Mouse (Mus musculus): ENCODE data around the gene Aff1. TPM values are rescaled to one million over a fixed set of nuclear protein-coding genes. Genes with fewer than 3 reads are reported as not detected.
A peak's percentile ranks its signal among the peaks of the same experiment; 100 is the strongest.

Aff1 gene
- total RNA-seq, 2 experiments from 2014 or later = 4.9 to 6.3 TPM

DNA sequence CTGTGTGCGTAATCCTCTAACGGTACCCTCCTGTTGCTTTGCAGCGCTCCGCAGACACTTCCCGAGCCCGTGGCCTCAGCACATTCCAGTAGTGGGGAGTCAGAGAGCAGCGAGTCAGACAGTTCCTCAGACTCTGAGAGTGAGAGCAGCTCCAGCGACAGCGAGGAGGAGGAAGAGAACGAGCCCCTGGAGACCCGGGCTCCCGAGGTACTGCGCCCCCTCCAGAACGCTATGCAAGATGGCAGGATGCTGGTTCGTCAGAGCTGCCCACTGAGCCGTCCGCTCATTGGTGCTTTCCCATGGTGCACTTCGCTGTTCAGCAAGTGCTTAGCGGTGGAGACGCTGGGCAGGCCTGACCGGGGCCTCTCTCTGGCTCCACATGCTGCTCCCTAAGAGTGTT is 136.1 kb downstream of the Aff1 start:
- DNase-seq = no peak
- intact Hi-C loops (cut with DNase I) = loop anchor here (10.0 kb wide), 1 partner anchor 474 kb away; no protein-coding TSS in a partner anchor

GRCm38 (mm10) chr5:103828729-103829128 is 136.6 kb downstream of the Aff1 start:
- intact Hi-C loops (cut with DNase I) = loop anchor here (10.0 kb wide), 1 partner anchor 474 kb away; no protein-coding TSS in a partner anchor

DNA sequence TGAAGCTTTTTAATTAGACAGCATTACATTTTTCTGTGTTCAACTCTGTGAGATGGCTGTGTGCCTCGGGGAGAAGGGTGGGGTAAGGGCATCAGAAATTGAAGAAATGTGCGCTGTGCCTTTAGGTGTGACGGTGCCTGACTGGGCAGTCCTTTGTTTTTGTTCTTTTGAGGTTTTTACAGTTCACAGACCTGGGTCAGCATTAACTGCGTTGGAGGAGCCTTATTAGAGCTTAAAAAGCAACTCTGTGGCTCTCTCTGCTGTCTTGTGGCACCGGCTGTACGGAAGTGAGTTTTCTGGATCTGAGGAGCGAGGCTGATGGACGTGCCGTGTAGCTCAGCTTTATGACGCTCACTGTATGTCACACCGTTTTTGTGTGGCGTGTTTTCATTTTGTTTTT is 137.0 kb downstream of the Aff1 start:
- no peak for DNase-seq
- intact Hi-C loops (cut with DNase I) = loop anchor here (10.0 kb wide), 1 partner anchor 474 kb away; no protein-coding TSS in a partner anchor

More at GRCm38 (mm10) chr5:103828729-103829128, 136.6 kb downstream of the Aff1 start:
- DNase-seq = no peak

- intact Hi-C loops (cut with DNase I) = no loop called here
- DNase-seq = no peak
Measured at GRCm38 (mm10) chr5:103830886-103831285, 138.7 kb downstream of the Aff1 start.

DNA sequence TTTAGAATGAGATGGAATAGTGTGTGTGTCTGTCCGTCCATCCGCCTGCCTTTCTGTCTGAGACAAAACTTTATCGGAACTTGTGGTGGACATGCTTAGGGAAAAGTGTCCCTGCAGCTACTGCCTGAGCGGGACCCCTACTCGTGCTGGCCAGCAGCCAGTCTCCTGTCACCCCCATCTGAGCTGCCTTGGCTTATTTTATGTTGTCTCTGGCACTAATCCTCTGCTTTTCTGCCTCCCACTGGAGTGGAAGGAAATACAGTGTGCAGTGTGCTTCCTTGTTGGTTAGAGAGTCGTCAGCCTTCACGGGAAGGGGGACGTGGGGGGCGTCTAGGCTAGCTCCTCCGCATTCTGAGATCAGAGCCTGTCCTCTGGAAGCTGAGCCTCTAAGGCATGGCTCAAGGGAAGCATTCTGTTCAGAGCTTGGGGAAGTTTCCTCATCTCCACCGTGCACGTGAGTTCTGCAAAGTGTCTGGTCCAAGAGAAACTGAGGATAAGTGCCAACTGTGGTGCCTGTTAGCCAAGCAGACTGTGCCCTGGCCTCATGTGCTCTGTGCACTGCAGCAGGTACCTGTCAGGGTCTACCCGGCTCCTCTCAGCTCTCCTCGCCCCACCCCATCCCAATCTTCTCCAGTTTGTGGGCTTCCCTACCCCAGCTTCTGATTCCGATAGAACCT is 143.4 kb downstream of the Aff1 start:
- peak; percentile 45 for DNase-seq
- intact Hi-C loops (cut with DNase I) = no loop called here

DNA sequence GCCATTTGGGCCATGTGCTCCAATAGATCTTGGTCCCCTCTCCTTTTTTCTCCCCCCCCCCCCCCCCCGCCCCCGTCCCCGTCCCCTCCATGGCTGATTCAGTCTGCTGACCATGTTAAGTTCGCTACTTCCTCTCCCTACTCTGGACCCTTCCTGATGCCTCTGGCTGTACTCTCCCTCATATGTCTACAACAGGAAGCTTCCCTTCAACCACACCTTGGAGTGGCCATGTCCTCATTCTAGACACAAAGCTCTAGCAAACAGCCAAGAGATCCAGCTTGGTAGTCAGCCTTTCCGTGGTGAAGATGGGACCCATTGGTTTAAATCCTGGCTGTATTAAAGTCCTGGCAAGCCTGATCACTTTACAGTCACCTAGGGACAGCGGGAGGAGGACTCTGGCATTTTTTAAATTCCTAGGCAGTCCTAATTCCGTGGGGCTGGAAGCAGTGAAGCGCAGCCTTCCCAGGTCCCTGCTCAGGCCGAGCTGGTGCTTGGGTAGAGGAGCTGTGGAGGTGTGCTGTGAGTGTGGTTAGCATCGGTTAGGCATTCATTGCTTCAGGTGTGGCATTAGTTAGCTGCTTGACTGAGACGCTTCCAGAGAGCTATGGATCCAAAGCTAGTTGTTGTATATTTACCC is 144.1 kb downstream of the Aff1 start:
- DNase-seq = no peak
- intact Hi-C loops (cut with DNase I) = no loop called here

- intact Hi-C loops (cut with DNase I) = no loop called here
- DNase-seq = peak; percentile 36
Measured at GRCm38 (mm10) chr5:103838550-103839264, 146.5 kb downstream of the Aff1 start.

DNA sequence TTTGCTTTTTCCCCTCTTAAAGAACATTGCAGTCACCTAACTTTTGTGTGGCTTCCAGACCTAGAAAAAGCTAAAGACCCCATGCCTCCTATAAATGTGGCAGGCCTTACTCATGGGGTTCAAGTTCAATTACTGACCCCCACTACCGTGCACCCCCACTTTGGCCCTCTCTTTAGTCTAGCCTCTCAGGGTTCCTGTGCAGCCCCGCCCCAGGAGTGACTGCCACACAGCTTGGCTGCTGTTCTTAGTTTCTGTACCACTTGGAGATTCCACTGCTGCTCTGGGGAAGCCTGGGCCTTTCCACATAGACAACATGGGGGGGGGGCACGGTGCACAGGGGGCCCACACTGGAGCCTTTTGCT is 147.1 kb downstream of the Aff1 start:
- no peak for DNase-seq
- intact Hi-C loops (cut with DNase I) = no loop called here

DNA sequence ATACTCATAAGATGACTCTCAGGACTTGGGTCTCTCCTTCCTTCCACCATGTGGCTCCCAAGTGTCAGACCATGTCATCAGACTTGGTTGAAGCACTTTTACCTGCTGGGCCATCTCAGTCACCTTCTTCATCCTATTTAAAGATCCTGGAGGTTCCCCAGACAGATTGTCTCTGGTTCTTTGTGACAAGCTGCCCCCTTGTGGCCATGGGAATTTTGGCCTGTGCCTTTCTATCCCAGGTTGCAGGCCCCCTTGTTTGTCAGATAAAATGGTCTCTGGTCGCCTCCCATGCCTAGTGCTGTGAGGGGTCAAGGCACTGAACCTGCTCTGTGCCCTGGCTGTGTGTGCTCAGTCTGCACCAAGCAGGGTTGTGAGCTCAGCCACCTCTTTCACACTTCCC is 151.8 kb downstream of the Aff1 start:
- peak; percentile 67 for DNase-seq
- intact Hi-C loops (cut with DNase I) = no loop called here

- intact Hi-C loops (cut with DNase I) = no loop called here
- peak; percentile 91 for DNase-seq
Measured at GRCm38 (mm10) chr5:103845418-103846153, 153.4 kb downstream of the Aff1 start.

DNA sequence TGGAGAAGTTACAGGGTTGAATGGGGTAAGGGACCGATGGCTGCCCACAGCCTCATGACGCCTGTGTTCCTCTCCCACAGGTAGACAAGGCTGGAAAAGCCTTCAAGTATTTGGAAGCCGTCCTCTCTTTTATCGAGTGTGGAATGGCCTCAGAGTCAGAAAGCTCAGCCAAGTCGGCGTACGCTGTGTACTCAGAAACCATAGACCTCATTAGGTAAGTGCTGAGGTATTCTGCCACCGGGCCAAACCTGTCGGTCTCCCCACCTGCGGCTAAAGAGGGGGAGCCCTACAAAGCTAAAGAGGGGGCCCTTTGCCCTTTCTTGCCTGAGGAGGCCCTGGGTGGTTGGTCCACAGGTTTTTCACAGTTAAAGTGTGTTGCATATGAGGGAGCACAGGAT is 154.0 kb downstream of the Aff1 start:
- intact Hi-C loops (cut with DNase I) = no loop called here
- no peak for DNase-seq

DNA sequence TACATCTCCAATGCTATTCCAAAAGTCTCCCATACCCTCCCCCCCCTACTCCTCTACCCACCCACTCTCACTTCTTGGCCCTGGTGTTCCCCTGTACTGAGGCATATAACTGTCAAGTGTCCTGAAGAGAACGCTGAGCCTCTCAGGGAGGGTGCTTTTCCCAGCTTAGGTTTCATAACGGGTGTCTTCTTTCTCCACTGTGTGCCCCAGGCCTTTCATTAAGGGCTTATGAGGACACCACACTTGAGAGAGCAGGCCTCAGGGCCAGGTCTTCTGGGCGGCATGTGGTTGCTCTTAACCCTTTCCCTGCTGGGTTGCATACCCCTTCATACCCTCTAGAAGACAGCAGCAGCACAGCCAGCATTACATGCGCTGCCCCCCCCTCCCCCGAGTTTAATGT is 154.4 kb downstream of the Aff1 start:
- intact Hi-C loops (cut with DNase I) = no loop called here

GRCm38 (mm10) chr5:103848546-103848945 is 156.4 kb downstream of the Aff1 start:
- no peak for DNase-seq
- intact Hi-C loops (cut with DNase I) = no loop called here

More for the DNA sequence above, 154.4 kb downstream of the Aff1 start:
- DNase-seq = no peak

GRCm38 (mm10) chr5:103852756-103853549 is 160.8 kb downstream of the Aff1 start:
- no peak for DNase-seq
- intact Hi-C loops (cut with DNase I) = no loop called here

DNA sequence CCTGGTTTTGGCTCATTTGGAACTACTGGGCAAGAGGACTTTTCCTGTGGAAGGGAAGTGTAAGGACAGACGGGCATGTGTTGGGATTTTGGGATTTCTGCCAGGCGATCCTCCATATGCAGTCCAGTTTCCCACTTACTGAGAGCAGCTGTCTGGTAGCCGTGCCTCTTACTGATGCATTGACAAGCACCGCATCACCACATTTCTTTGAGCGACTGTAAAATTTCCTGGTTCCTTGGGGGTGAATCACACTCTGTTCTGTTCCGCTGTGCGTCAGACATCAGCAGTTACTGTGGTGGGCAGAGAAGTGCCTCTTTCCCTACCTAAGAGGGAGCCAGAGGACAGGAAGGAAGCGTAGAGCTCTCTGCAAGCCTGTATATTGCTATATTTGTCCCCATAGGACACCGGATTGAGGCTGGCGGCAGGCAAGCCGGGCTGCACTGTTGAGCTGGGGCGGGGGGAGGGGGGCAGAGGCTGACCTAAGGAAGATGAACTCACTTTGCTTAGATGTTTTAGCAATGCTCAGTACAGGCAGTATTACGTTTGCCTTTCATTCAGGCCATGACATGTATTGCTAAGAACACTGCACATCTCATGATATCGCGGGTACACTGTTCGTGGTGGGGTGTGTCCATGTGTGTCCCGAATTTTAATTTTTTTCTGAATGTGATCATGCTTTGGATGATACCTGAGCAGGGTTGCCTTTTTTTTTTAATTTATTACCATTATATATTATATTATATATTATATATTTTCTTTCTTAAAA is 162.1 kb downstream of the Aff1 start:
- DNase-seq = peak; percentile 72
- intact Hi-C loops (cut with DNase I) = no loop called here

GRCm38 (mm10) chr5:103854807-103855194 is 162.6 kb downstream of the Aff1 start:
- DNase-seq = no peak
- intact Hi-C loops (cut with DNase I) = loop anchor here (5.0 kb wide), 1 partner anchor 72 kb away; no protein-coding TSS in a partner anchor

DNA sequence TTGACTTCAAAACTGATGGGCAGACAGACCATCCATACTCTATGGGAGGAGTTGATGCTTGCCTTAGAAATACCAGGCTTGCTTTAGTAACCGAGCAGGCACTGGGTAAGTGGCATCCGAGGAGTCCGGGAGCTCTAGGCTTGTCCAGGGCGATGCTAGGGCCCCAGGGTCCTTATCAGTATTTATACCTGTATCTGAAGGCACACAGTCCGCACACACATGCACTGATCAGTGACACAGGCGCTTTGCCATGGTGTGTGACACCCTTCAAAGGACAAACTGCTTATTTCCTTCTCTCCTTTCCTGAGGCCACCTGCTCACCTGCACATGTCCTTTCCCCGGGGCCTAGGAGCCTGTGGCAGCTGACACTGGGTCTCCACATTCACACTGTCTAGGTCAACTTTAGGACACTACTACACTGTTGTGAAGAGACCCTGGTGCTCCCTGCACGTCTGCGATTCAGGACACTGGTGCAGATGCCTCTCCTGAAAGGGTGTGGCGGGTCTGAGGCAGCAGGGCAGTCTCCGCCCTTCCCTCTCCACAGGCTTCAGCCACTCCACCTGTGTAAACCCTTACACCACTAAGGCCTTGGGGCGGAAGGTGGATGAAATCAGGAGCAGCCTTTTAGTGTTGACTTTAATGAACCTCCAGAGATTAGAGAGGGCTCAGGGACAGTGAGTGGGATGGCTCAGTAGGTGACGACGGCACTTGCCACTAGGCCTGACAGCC is 163.5 kb downstream of the Aff1 start:
- intact Hi-C loops (cut with DNase I) = loop anchor here (5.0 kb wide), 1 partner anchor 72 kb away; no protein-coding TSS in a partner anchor
- DNase-seq = no peak

GRCm38 (mm10) chr5:103856286-103857009 is 164.3 kb downstream of the Aff1 start:
- no peak for DNase-seq
- intact Hi-C loops (cut with DNase I) = loop anchor here (5.0 kb wide), 1 partner anchor 71 kb away; no protein-coding TSS in a partner anchor

Data from left cerebral cortex, postnatal 4 days (tissue).